Mouse (Mus musculus) right cerebral cortex, adult 2 months (tissue): ENCODE measurements around the gene Rgs3.

ENCODE experiments used
- DNase-seq, 2 experiments: peaks; one replicate each; pipeline ENCODE4 v3.0.0; 2021 to 2022; ENCODE audit warnings: low spot score in 2 of 2

Rgs3 gene

DNA sequence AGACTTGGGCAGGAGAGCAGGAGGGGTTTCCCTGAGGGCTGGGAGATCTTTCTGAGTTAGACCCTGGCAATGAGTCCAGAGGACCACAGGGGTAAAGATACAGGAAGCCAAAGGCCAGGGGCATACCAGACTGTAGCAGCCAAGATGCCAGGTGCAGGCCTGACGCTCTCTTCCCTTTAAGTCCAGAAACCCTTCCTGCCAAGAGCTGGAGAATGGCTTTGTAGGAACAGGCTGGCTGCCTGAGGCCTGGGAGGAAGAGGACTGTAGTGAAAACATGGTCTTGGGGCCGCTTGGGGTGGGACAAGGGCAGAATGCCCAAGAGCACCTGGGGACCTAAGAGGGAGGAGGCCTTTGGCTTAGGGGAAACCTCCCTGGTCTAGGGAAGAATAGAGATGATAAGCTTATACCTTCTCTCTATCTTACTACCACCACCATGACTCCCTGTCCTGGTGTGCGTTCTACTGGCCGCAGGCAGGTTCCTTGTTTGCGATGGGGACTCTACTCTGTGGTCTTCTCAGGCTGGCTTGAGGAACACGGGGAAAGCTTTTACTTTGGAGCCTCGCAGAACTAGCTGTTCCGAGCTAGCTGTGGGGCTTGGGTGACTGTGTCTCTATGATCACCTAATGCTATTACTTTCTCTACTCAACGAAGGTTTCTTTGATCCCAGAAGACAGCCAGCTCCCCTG is 46.4 kb downstream of the Rgs3 start:
- no peak for DNase-seq

DNA sequence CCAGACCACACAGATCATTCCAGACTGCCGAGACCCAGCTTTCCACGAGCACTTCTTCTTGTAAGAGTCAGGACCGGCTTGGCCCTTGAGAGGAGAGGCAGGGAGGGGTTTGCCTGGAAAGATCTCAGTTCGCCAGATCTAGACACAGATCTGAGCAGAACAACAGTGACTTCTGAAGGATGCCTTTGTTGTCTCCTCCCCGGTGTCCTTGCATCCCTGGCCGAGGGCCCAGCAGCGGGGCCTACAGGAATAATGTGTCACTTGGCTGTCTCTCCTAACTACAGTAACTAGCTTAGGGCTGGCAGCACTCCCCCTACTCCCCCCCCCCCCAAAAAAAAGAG is 46.9 kb downstream of the Rgs3 start:
- no peak for DNase-seq

DNA sequence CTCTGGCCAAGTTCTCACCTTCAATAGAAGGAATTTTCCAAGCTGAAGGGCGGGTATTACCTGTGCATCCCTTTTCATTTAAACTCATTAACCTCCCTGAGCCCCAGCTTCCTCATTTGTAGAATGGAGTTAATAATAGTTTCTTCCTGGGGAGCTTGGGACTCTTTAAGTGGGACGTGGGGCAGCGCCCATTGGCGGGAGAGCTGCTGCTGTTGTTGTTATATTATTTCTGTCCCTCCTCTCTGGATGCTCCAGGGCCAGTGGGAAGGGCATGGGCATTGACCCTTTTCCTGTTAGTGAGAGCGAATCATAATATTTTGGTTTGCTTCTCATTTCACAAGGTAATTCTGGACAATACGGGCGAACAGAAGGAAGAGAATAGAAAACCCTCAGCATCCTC is 47.3 kb downstream of the Rgs3 start:
- DNase-seq: no peak

- no peak for DNase-seq
These were observed 47.7 kb downstream of the Rgs3 start for GRCm38 (mm10) chr4:62607345-62607744.

DNA sequence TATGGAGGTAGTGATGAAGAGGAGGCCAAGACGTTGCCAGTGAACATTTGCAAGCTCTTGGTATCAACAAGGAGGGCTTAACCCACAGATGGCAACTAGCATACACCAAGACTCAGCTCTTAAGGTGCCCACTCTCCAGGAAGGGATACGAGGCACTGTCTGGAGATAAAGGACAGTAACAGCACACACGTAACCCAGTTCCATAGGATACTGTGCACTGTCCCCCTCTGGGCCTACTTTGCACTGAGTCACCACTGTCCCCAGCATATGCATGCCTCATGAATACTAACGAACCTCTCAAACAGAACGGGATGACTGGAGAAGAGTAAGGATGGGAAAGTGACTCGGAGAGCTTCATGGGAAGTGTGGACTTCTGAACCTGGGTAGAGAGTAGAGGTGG is 48.2 kb downstream of the Rgs3 start:
- DNase-seq: no peak

DNA sequence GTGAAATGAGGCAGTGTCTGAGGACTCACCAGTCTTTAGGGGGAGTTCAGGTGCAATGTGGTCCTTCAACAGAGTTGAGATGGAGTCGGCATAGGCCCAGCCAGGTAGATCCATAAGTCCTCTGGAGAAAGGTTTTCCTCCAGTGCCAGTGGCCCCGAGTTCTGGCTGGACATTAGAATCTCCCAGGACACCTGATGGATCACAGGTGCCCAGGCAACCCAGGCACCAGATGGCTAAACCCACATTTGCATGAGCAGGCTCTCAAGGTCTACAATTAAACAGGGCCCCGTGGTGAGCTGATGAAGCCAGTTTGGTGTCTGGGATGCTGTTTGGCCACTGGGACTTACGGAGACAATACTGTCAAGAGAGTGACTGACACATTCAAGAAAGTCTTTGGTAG is 49.7 kb downstream of the Rgs3 start:
- no peak for DNase-seq

GRCm38 (mm10) chr4:62610142-62610675 is 50.6 kb downstream of the Rgs3 start:
- no peak for DNase-seq

GRCm38 (mm10) chr4:62612601-62613501 is 53.2 kb downstream of the Rgs3 start:
- DNase-seq: peak; percentile 65 to 77

DNA sequence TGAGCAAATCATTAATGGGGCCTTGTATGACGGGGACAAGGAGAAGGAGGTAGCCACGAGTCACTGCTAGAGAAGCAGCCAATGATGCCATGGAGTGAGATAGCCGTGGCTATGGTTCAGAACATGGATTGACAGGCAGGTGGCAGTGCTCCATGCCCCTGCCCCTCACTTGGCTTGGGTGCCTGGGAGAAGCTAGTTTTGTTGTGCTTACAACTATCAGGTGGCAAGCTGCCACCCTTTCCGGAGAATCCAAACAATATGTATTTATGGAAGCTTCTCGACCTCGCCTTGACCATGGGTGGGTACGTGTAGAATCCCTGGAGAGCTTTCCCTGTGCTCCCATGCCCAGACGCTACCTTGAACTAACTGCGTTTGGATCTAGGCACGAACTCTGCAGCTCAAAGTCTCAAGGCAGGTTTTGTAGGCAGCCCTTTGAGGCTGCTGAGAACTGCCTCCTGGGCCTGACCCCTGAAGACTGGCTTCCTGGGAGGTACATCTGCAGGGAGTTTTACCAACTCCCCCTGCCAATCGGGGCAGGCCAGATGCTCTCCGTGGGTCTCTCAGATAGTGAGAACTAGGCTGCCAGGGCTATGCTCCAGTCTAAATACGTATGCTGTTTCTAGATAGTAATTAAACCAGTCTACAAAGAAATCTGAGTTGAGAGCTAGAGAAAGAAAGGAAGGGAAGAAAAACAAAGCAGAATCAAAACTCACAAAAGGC is 54.2 kb downstream of the Rgs3 start:
- no peak for DNase-seq

DNA sequence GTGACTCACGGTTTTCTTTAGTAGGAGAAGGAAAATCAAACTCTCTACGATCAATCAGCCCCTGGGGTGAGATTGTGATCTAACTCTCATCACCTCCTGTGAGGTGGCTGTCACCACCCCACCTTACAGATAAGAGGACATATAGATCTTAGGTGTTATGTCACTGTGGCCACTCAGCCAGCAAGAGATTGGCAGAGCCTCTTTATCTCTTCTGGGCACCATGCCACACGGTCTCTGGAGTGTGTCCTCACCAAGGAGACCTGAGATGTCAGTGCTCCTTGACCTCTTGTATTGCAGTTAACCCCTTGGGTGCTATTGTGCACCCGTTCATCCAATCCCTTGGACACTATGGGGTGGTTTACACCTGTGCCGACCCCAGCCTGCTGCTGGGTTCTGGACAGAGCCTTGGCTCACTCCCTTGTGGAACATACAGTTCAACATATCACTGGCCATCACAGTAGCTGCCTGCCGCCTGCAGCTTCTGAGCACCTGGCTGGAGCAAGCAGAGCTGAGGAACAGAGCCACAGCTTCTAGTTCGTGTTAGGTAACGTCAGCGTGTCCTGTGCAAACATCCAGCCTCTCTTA is 58.3 kb downstream of the Rgs3 start:
- DNase-seq: no peak

- no peak for DNase-seq
These were observed 59.8 kb downstream of the Rgs3 start for GRCm38 (mm10) chr4:62619232-62619964.

DNA sequence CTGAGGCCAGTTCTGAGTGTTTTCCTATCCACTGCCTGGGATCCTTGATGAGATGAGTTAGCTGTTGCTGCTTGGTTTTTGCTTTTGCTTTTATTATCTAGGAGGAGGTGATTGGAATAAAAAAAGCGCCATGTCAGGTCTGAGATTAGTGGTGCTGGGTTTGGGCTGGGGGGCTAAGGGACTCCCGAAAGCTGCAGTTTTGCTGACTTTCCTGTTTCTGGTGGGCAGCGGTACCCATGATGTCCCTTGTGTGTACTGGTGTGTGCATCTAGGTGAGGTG is 60.3 kb downstream of the Rgs3 start:
- no peak for DNase-seq

DNA sequence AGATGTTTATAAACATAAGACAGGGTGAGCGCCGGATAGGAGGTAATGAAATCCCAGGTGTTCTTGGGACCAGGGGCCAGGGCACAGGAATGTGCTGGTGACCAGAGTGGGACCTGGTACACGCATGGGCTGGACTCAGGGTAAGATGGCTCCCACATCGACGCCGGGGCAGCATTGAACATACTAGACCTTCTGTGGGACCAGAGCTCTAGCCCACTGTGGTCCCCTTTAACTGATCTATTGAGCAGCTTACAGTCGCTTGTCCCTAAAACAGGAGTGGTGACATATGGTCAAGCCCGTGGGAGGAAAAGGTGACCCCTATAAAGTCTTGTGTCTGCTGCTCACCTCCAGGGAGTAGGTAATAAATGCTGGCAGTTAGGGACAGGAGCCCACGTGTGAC is 61.5 kb downstream of the Rgs3 start:
- no peak for DNase-seq

GRCm38 (mm10) chr4:62621880-62622675 is 62.4 kb downstream of the Rgs3 start:
- no peak for DNase-seq

DNA sequence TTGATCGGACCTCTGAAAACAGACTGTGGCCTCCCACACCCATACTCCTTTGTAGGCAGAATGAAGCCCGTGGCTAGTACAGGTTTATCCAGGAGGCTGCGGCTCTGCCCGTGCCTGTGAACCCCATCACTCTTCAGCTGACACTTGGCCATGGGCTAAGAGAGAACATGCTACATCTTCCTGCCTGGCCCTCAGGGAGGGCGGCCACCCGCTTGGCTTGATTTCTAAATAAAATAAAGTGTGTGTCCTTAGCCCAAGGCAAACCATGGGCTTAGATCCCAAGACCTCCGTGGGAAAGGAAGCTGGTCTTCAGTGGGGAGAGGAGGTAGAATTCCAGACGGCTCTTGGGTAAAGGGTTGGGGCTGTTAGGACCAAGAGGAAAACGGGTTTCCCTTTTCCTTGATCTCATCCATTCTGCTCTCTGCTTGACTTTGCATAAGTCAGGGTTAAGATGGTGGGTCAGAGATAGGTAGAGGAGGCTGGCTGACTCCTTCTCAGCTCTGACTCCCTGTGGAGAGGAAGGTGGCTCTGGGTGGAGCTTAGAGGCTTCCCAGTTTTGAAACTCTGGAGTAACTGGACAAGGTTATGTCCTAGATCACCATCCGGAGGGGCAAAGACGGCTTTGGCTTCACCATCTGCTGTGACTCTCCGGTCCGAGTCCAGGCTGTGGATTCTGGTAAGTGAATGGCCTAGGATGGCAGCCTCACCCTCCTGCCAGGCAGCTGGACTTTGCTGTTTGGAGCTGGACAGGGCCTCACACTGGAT is 63.8 kb downstream of the Rgs3 start:
- no peak for DNase-seq

DNA sequence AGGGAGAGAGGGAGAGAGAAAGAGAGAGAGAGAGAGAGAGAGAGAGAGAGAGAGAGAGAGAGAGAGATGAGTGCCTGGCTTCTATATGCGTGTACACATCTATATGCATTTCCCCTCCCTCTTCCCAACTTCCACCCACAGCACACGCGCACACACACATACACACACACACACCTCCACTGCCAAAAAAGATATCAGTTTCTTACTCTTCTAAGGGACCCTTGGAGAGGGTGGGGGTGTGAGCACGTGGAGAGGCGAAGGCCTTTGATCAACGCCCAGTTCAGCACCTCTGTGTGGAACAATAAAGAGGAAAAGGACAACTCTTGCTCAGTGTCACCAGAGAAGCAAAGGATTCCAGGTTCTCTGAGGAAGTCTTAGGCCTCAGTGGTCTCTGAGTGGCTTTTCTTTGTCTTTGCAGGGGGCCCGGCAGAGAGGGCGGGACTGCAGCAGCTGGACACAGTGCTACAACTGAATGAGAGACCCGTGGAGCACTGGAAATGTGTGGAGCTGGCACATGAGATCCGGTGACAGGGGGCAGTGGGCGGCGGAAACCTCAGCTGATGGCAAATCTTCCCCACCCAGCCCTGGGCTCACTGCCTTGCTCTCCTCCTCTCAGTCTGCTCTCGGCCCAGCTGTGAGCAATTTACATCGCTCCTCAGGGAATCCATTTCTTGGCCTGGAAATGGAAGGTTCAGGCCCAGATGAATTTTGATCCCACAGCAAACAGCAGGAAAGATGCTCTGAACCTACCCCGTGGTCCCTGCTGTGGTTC is 65.2 kb downstream of the Rgs3 start:
- DNase-seq: no peak

- DNase-seq: no peak
These were observed 65.9 kb downstream of the Rgs3 start for GRCm38 (mm10) chr4:62625451-62626061.

- DNase-seq: no peak
These were observed 66.8 kb downstream of the Rgs3 start for GRCm38 (mm10) chr4:62626228-62627026.
